Mouse (Mus musculus): ENCODE results near the gene Rptor. TPM values are rescaled to one million over a fixed set of nuclear protein-coding genes. Genes with fewer than 3 reads are reported as not detected.

Rptor gene
- polyA plus RNA-seq, 1 experiment from 2014 or later = 11.6 TPM

DNA sequence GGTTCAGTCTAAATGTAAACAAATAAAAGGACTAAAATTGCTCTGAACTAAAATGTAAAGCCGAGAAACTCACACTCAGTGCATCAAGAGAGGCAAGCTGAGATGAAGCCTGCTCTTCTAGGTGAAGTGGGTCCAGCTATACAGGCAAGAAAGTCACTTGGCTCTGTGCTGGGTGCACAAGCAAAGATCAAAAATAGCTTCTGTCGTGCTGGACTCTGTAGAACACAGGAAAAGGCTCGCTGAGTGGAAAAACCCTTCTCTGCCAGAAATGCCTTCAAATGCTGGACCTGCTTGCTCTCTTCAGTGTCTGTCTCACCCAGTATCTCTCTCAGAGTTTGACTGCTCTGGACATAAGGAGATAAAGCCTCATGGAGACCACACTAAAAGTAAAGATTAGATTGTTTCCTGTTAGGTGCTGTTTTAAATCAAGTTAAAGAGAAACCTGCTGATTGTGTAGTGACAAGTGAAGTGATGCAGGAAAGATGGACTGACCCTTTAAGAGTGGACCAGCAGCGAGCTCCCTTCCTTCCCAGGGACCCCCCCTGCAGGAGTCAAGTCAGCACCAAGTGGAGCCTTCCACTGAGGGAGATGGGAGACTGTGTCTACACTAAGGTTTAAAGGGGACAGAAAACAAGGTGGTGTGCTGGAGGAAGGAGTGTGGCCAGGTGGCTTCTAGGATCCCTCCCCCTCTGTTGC, 130.4 kb downstream of the Rptor start:
- Histone ChIP-seq H3K4me3 (ENCODE audit: low read depth, low read length) (no peak overlapping the region), H3K27ac (replicated peaks; ENCODE audit: low read depth, low read length) (no peak overlapping the region), H3K4me2 (ENCODE audit: low read depth, low read length) (no peak overlapping the region), H3K27me3 (replicated peaks; ENCODE audit: control insufficient read depth, insufficient read depth, low read length) (no peaks in the 10 kb centered on the region), H3K36me3 (ENCODE audit: control insufficient read depth, insufficient read depth, low read length) (no peaks in the 10 kb centered on the region), H3K9ac (ENCODE audit: low read depth, low read length) (no peak overlapping the region), H3K4me1 (ENCODE audit: control insufficient read depth, insufficient read depth, low read length) (no peaks in the 10 kb centered on the region), H3K9me3 (ENCODE audit: control insufficient read depth, low read length) (no peaks in the 10 kb centered on the region)
- ATAC-seq (ENCODE audit: low read depth) (no peak), DNase-seq (ENCODE audit: low spot score) (no peak)
- WGBS = 51% methylated on average over 4 of the region's 4 CpGs

DNA sequence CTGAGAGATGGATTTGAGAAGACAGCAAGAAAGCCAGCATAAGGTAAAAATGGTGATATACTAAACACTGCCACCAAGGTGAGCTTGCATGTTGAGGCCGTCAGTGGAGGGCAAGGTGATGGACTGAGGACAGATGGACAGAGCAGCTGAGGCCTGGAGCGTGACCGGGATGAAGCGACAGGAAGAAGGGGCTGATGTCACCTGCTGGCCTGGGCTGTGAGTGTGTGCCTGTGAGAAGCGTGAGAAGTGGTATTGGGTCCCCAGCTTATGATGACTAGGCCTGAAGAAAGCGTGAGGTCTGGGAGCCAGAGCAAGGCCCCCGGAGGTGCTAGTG, 130.9 kb downstream of the Rptor start:
- Histone ChIP-seq H3K36me3 (ENCODE audit: control insufficient read depth, insufficient read depth, low read length) (no peaks in the 10 kb centered on the region), H3K9ac (ENCODE audit: low read depth, low read length) (no peak overlapping the region), H3K4me3 (ENCODE audit: low read depth, low read length) (no peak overlapping the region), H3K4me2 (ENCODE audit: low read depth, low read length) (no peak overlapping the region), H3K27me3 (replicated peaks; ENCODE audit: control insufficient read depth, insufficient read depth, low read length) (no peaks in the 10 kb centered on the region), H3K4me1 (ENCODE audit: control insufficient read depth, insufficient read depth, low read length) (no peaks in the 10 kb centered on the region), H3K27ac (replicated peaks; ENCODE audit: low read depth, low read length) (no peak overlapping the region), H3K9me3 (ENCODE audit: control insufficient read depth, low read length) (no peaks in the 10 kb centered on the region)
- no peak for ATAC-seq (ENCODE audit: low read depth)
- 93% methylated on average over 7 of the region's 7 CpGs for WGBS
- no peak for DNase-seq (ENCODE audit: low spot score)

DNA sequence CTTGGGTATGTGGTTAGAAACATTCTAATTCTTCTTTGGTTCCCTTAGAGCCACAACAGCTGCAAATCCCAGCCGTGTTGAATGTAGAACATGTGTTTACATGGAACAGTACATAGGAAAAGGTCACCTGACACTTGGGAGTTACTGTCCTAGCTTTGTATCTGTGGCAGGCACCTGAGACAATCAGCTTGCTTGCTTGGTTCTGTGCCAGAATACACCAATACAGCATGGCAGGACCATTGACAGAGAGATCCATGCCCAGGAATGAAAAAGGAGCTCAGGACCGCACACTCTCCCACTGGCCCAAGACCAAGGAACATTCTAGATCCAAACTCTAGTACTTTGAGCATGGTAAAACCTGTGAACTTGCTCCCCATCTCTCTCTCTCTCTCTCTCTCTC, 132.4 kb downstream of the Rptor start:
- H3K9ac ChIP-seq (ENCODE audit: low read depth, low read length) = no peak overlapping the region
- H3K9me3 ChIP-seq (ENCODE audit: control insufficient read depth, low read length) = no peaks in the 10 kb centered on the region
- no peak overlapping the region for H3K4me3 ChIP-seq (ENCODE audit: low read depth, low read length)
- no peaks in the 10 kb centered on the region for H3K27me3 ChIP-seq (replicated peaks; ENCODE audit: control insufficient read depth, insufficient read depth, low read length)
- H3K27ac ChIP-seq (replicated peaks; ENCODE audit: low read depth, low read length) = no peak overlapping the region
- no peaks in the 10 kb centered on the region for H3K36me3 ChIP-seq (ENCODE audit: control insufficient read depth, insufficient read depth, low read length)
- 72% methylated on average over 2 of the region's 2 CpGs for WGBS
- H3K4me1 ChIP-seq (ENCODE audit: control insufficient read depth, insufficient read depth, low read length) = no peaks in the 10 kb centered on the region
- DNase-seq (ENCODE audit: low spot score) = no peak
- H3K4me2 ChIP-seq (ENCODE audit: low read depth, low read length) = no peak overlapping the region
- ATAC-seq (ENCODE audit: low read depth) = no peak

DNA sequence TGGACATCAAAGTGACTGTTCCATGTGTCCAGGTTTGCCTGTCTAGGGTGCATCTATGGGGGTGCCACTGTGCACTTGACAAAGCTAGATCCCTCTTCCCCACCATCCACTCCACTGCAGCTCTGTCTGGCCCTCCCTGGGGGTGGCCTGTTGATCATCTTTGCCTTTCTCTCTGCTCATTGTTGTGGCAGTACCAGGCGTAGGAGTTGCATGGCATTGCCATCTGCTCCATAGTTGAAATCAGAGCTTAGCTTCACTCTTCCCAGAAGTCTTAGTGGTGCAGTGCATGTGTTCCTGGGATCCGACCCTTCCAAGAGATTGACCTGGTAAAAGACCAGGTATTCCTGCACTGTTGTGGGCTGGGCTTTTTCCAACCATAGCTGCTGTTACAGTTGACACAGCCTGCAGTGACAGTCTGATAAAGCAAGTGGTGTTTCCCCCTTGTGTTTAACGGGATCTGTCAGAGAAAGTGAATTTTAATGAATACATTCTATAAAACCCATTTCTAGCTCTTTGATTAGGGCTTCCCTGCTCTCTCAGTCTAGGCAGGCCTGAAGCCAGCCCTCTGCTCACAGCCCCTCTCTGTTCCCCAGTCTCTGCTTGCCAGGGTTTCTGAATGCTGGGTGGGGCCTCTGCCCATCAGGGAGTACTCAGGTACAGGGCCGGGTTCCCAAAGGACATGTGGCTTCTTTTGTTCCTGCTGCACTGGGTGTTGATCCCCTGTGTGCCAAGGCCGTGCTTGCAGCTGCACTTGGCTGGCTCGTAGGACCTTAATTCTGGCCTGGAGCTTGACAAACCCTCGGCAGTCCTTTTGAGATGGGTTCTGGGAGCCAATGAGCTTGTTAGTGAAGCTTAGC, 136.5 kb downstream of the Rptor start:
- H3K36me3 ChIP-seq (ENCODE audit: control insufficient read depth, insufficient read depth, low read length) = no peaks in the 10 kb centered on the region

DNA sequence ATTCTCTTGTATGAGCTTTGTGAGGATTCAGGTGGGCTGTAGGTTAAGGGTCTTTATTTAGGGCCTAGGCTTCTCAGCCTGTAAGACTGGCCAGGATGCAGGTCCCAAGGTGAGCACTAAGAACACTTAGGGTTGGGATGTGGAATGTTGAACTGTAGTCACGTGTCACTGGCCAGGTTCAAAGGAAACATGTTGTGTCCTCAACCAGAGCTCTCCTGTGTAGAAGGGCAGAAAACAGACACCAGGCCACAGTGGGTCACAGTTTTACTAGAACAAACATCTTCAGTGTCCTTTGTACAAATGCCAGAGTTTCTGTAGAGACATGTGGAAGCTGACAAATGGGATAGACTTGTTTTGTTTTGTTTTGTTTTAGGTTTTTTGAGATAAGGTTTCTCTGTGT, 138.7 kb downstream of the Rptor start:
- no peak overlapping the region for H3K27ac ChIP-seq (replicated peaks; ENCODE audit: low read depth, low read length)
- 81% methylated on average over 1 of the region's 1 CpGs for WGBS
- H3K9me3 ChIP-seq (ENCODE audit: control insufficient read depth, low read length) = no peaks in the 10 kb centered on the region
- no peak overlapping the region for H3K9ac ChIP-seq (ENCODE audit: low read depth, low read length)
- H3K4me1 ChIP-seq (ENCODE audit: control insufficient read depth, insufficient read depth, low read length) = no peaks in the 10 kb centered on the region
- DNase-seq (ENCODE audit: low spot score) = no peak
- H3K27me3 ChIP-seq (replicated peaks; ENCODE audit: control insufficient read depth, insufficient read depth, low read length) = no peaks in the 10 kb centered on the region
- ATAC-seq (ENCODE audit: low read depth) = no peak
- H3K4me3 ChIP-seq (ENCODE audit: low read depth, low read length) = no peak overlapping the region
- H3K36me3 ChIP-seq (ENCODE audit: control insufficient read depth, insufficient read depth, low read length) = no peaks in the 10 kb centered on the region
- no peak overlapping the region for H3K4me2 ChIP-seq (ENCODE audit: low read depth, low read length)

More for the DNA sequence above, 136.5 kb downstream of the Rptor start:
- no peak overlapping the region for H3K27ac ChIP-seq (replicated peaks; ENCODE audit: low read depth, low read length)
- WGBS = 68% methylated on average over 7 of the region's 7 CpGs
- no peaks in the 10 kb centered on the region for H3K9me3 ChIP-seq (ENCODE audit: control insufficient read depth, low read length)
- ATAC-seq (ENCODE audit: low read depth) (peak; percentile 62; the same call in 1 of the 2 replicates), DNase-seq (ENCODE audit: low spot score) (peak; percentile 29)
- no peaks in the 10 kb centered on the region for H3K4me1 ChIP-seq (ENCODE audit: control insufficient read depth, insufficient read depth, low read length)
- H3K4me2 ChIP-seq (ENCODE audit: low read depth, low read length) = no peak overlapping the region
- no peaks in the 10 kb centered on the region for H3K27me3 ChIP-seq (replicated peaks; ENCODE audit: control insufficient read depth, insufficient read depth, low read length)
- H3K4me3 ChIP-seq (ENCODE audit: low read depth, low read length) = no peak overlapping the region
- no peak overlapping the region for H3K9ac ChIP-seq (ENCODE audit: low read depth, low read length)

DNA sequence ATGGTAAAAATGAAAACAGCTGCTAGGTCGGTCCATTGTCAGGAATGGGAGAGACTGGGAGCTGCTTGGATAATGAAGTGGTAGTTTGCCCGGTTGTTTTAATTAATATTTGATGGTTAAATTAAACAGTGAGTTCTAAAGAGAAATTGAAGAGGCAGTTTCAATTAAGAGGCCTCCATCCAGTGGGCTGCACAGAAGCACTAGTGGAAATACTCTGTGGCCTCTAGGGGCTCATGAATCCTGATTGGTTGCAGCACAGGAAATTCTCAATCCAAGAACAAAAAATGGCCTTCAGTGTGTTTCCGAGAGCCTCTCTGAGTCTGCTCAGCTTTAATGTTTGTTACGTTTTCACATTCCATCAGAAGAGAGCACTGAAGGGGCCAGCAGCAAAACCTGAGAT, 141.7 kb downstream of the Rptor start:
- Histone ChIP-seq H3K4me2 (ENCODE audit: low read depth, low read length) (no peak overlapping the region), H3K27me3 (replicated peaks; ENCODE audit: control insufficient read depth, insufficient read depth, low read length) (no peaks in the 10 kb centered on the region), H3K4me1 (ENCODE audit: control insufficient read depth, insufficient read depth, low read length) (no peaks in the 10 kb centered on the region), H3K9me3 (ENCODE audit: control insufficient read depth, low read length) (no peaks in the 10 kb centered on the region), H3K27ac (replicated peaks; ENCODE audit: low read depth, low read length) (no peak overlapping the region), H3K9ac (ENCODE audit: low read depth, low read length) (no peak overlapping the region), H3K4me3 (ENCODE audit: low read depth, low read length) (no peak overlapping the region), H3K36me3 (ENCODE audit: control insufficient read depth, insufficient read depth, low read length) (no peaks in the 10 kb centered on the region)
- DNase-seq (ENCODE audit: low spot score) (no peak), ATAC-seq (ENCODE audit: low read depth) (no peak)
- 51% methylated on average over 4 of the region's 4 CpGs for WGBS

DNA sequence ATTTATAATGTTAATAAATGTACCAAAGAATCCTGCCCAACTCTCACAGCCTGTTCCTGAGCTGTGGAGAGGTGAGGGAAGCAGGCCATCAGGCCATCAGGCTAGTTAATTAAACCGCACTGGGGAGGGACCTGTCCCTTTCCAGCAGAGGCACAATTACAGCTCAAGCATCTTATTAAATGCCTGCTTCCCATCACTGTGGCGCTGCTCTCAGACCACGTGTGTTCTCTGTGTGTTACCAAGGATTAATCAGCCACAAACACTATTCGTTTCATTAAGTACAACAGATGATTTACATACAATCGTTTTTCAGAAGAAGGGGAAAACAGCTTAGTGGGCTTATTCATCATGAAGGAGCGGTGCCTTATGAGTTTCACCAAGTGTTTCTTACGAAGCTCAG, 142.6 kb downstream of the Rptor start:
- H3K27ac ChIP-seq (replicated peaks; ENCODE audit: low read depth, low read length) = no peak overlapping the region
- H3K36me3 ChIP-seq (ENCODE audit: control insufficient read depth, insufficient read depth, low read length) = no peaks in the 10 kb centered on the region
- no peak overlapping the region for H3K4me3 ChIP-seq (ENCODE audit: low read depth, low read length)
- H3K4me2 ChIP-seq (ENCODE audit: low read depth, low read length) = no peak overlapping the region
- H3K9ac ChIP-seq (ENCODE audit: low read depth, low read length) = no peak overlapping the region
- 87% methylated on average over 7 of the region's 7 CpGs for WGBS
- H3K27me3 ChIP-seq (replicated peaks; ENCODE audit: control insufficient read depth, insufficient read depth, low read length) = no peaks in the 10 kb centered on the region
- ATAC-seq (ENCODE audit: low read depth) (no peak), DNase-seq (ENCODE audit: low spot score) (no peak)
- no peaks in the 10 kb centered on the region for H3K9me3 ChIP-seq (ENCODE audit: control insufficient read depth, low read length)
- no peaks in the 10 kb centered on the region for H3K4me1 ChIP-seq (ENCODE audit: control insufficient read depth, insufficient read depth, low read length)

DNA sequence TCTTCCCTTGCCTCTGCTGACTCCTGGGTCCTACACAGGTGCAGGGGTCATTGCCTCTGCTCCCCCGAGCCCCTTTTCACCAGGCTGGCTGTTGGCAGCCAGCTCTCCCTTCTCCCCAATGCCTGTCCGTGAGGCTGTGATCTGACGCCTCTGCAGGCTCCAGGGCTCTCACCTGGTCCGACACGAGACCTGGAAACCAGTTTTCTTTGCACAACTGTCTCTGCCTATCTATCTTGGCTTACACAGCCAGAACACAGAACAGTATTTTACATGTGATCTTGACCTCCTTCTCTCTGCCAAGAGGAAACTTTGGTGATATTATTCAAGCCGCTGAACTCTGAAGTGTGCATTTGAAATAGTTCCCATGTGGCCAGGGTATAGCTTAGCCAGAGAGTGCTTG, 151.8 kb downstream of the Rptor start:
- Histone ChIP-seq H3K27me3 (replicated peaks; ENCODE audit: control insufficient read depth, insufficient read depth, low read length) (no peaks in the 10 kb centered on the region), H3K27ac (replicated peaks; ENCODE audit: low read depth, low read length) (no peak overlapping the region), H3K36me3 (ENCODE audit: control insufficient read depth, insufficient read depth, low read length) (peaks cover 9% of the 10 kb centered on the region; the same call in 1 of the 2 replicates), H3K9ac (ENCODE audit: low read depth, low read length) (no peak overlapping the region), H3K4me1 (ENCODE audit: control insufficient read depth, insufficient read depth, low read length) (no peaks in the 10 kb centered on the region), H3K4me3 (ENCODE audit: low read depth, low read length) (no peak overlapping the region), H3K9me3 (ENCODE audit: control insufficient read depth, low read length) (no peaks in the 10 kb centered on the region), H3K4me2 (ENCODE audit: low read depth, low read length) (no peak overlapping the region)
- no peak for DNase-seq (ENCODE audit: low spot score)
- WGBS = 66% methylated on average over 6 of the region's 6 CpGs
- no peak for ATAC-seq (ENCODE audit: low read depth)

DNA sequence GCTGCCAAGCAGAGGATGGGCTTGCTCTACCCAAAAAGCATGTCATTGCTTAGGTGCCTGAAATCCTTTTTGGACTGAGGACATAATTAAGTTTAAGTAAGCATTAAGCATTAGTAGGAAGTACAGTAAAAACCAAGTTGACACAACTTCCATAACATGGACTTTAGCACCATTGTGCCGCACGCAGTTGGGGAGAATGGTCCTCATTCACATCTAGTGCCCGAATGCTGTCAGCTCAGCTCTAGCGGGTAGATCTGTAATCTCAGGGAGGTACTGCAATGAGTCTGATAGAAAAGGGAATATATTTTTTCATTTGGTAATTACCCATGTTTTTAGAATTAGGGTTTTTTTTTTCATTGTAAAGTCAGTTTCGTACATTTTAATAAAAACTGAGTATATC, 155.5 kb downstream of the Rptor start:
- Histone ChIP-seq H3K4me1 (ENCODE audit: control insufficient read depth, insufficient read depth, low read length) (no peaks in the 10 kb centered on the region), H3K4me3 (ENCODE audit: low read depth, low read length) (no peak overlapping the region), H3K9ac (ENCODE audit: low read depth, low read length) (no peak overlapping the region), H3K4me2 (ENCODE audit: low read depth, low read length) (no peak overlapping the region), H3K27ac (replicated peaks; ENCODE audit: low read depth, low read length) (no peak overlapping the region), H3K36me3 (ENCODE audit: control insufficient read depth, insufficient read depth, low read length) (peaks cover 9% of the 10 kb centered on the region; the same call in 1 of the 2 replicates), H3K27me3 (replicated peaks; ENCODE audit: control insufficient read depth, insufficient read depth, low read length) (no peaks in the 10 kb centered on the region), H3K9me3 (ENCODE audit: control insufficient read depth, low read length) (no peaks in the 10 kb centered on the region)
- DNase-seq (ENCODE audit: low spot score) = no peak
- no peak for ATAC-seq (ENCODE audit: low read depth)
- 94% methylated on average over 5 of the region's 5 CpGs for WGBS
